Mouse (Mus musculus): ENCODE measurements at regions not wholly inside any gene's neighbourhood (a gene's known extent, or its start where the extent isn't known, plus 50 kb on each side); places are given as distances from the start of the nearest gene placed in this dataset.
"Not testable (repeated sequence)": the region's sequence is repeated elsewhere in the genome, so short reads cannot be mapped to it uniquely, and the experiment has no call there.

GRCm38 (mm10) chr17:59179018-59179417, 165.8 kb upstream of the Nudt12 start:
- no peak overlapping the region for H3K4me3 ChIP-seq
- no peak for DNase-seq (ENCODE audit: extremely low spot score in 1 of 2, low spot score in 2 of 2)
- no peak overlapping the region for H3K27ac ChIP-seq
- intact Hi-C loops (cut with DNase I) = no loop called here
- no peak for TF ChIP-seq CTCF (IDR thresholded peaks at IDR 0.05)

- H3K4me3 ChIP-seq = no peak overlapping the region
- TF ChIP-seq CTCF (IDR thresholded peaks at IDR 0.05) = no peak; the same call in none of the 2 replicates
- DNase-seq (ENCODE audit: extremely low spot score in 1 of 2, low spot score in 2 of 2) = no peak
- H3K27ac ChIP-seq = no peak overlapping the region
- intact Hi-C loops (cut with DNase I) = no loop called here
These were observed 143.2 kb upstream of the Nudt12 start for GRCm38 (mm10) chr17:59156345-59156744.

DNA sequence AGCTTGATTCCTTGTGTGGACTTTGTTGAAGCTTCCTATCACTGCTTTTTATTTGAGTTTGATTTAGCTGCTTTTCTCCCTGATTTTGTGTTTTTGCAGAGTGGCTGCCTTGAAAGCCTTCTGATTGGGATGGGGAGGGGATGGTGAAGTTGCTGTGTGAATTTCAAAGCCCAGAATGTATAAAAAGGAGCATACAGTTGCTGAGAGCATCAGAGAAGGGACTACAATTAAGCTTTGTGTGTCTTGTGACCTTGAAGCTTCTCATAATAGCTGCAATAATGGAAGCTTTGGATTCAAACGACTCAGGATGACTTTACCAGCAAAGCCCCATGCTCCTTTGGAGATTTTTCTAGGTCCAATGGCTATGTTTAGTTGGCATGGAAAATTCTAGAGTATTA, 130.6 kb upstream of the Nudt12 start:
- Histone ChIP-seq H3K4me3 (no peak overlapping the region), H3K27ac (no peak overlapping the region)
- TF ChIP-seq CTCF (IDR thresholded peaks at IDR 0.05) = no peak
- intact Hi-C loops (cut with DNase I) = no loop called here
- no peak for DNase-seq (ENCODE audit: extremely low spot score in 1 of 2, low spot score in 2 of 2)

- no peak for TF ChIP-seq CTCF (IDR thresholded peaks at IDR 0.05)
- H3K27ac ChIP-seq = no peak overlapping the region
- DNase-seq (ENCODE audit: extremely low spot score in 1 of 2, low spot score in 2 of 2) = no peak
- H3K4me3 ChIP-seq = no peak overlapping the region
- intact Hi-C loops (cut with DNase I) = no loop called here
These were observed 130.0 kb upstream of the Nudt12 start for GRCm38 (mm10) chr17:59142995-59143759.

DNA sequence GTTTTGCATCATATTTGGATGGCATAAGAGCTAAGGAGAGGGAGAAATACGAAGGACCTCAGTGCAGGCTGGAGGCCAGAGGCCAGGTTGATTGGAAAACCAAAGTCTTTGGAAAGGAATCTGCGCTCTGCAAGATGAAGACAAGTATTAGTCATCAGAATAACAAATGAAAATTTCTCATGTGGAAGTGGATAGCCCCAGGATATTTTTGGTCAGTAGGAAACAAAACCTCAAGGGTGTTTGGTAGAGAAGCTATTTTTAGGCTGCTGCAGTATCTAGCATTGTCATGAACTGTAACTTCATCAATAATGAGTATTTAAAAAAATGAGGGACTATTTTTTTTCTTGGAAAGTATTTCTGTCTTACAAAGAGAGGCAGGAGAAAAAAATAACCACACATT, 125.6 kb upstream of the Nudt12 start:
- DNase-seq (ENCODE audit: extremely low spot score in 1 of 2, low spot score in 2 of 2) = no peak
- Histone ChIP-seq H3K27ac (no peak overlapping the region), H3K4me3 (no peak overlapping the region)
- intact Hi-C loops (cut with DNase I) = no loop called here
- no peak for TF ChIP-seq CTCF (IDR thresholded peaks at IDR 0.05)

DNA sequence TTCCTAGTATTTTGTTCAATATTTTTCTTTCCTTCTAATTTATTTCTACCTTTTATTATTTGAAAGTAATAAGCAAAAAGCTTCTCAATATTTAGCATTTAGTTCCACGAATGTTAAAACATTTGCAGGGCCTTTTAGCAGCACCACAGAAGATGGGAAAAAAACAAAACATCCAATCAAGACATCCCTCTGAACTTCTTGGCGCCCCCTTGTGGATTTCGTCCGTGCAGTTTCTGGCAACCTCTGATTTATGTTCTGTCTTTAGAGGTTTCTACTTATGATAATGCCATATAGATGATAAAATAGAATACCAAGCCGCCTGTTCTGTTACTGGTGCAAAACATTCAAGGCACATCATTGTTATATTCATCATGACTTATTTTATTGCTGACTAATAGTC, 86.2 kb upstream of the Nudt12 start:
- DNase-seq (ENCODE audit: extremely low spot score in 1 of 2, low spot score in 2 of 2) = peak; percentile 23 to 53
- peak; percentile 68 for TF ChIP-seq CTCF (IDR thresholded peaks at IDR 0.05)
- Histone ChIP-seq H3K4me3 (no peak overlapping the region), H3K27ac (no peak overlapping the region)
- intact Hi-C loops (cut with DNase I) = loop anchor here (2.0 to 5.0 kb wide), 2 partner anchors 142 to 181 kb away; no protein-coding TSS in a partner anchor

DNA sequence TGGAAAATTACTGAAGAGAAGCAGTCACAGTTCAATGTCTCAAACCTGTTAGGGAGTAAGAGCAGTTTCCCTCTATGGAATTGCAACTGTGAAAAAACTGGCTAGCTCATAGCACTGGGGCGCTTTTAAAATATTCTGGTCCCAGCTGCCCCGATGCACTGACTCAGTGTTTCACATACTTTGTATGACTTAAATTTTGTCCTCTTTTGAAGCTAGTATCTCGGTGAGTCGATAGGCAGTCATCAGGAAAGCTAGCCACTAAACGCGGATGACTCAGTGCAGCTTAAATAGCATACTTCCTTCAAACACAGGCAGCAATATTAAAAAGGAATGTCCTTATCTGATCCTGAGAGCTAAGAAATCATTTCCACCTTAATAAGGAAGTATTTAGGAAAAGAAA, 63.7 kb upstream of the Nudt12 start:
- intact Hi-C loops (cut with DNase I); DNase-seq (ENCODE audit: extremely low spot score in 1 of 2, low spot score in 2 of 2); H3K4me3 ChIP-seq; H3K27ac ChIP-seq: not testable (repeated sequence)

DNA sequence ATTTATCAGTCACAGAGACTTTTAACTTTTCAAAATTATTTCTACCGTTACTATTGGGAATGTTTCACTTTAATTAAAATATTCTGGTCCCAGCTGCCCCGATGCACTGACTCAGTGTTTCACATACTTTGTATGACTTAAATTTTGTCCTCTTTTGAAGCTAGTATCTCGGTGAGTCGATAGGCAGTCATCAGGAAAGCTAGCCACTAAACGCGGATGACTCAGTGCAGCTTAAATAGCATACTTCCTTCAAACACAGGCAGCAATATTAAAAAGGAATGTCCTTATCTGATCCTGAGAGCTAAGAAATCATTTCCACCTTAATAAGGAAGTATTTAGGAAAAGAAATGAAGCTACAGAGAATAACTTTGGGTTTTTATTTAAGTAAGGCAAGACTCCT, 63.2 kb upstream of the Nudt12 start:
- H3K4me3 ChIP-seq; intact Hi-C loops (cut with DNase I); DNase-seq (ENCODE audit: extremely low spot score in 1 of 2, low spot score in 2 of 2); H3K27ac ChIP-seq: not testable (repeated sequence)

Measured in left cerebral cortex, adult 2 months (tissue).